Mouse (Mus musculus) NIH3T3 (cell line): Measurements from ENCODE around the gene Cpne8.
A peak's percentile ranks its signal among the peaks of the same experiment; 100 is the strongest.
"Not testable (repeated sequence)": the region's sequence is repeated elsewhere in the genome, so short reads cannot be mapped to it uniquely, and the experiment has no call there.

Source experiments
- DNase-seq: peaks from one replicate; pipeline ENCODE4 v3.0.0-alpha.2; 2012; ENCODE audit warnings: low read depth

Gene Cpne8

DNA sequence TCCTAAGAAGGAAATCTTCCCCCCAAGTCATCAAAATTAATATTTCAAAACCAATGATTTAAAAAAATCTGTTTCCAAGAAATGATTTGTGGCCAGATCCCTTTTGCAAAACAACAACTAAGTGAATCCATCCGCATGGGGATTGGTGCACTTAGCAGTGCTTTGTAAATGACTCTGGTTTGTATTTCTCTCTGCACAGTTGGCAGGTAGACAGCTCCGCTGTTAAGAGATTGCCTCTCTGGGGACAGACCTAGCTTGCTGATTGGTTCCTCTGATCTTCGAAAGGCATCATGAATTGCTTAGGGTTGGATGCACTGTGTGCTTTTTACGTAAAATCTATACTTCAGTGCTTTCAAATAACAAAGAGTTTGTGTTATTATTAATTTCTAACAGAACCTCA, 68.5 kb downstream of the Cpne8 start:
- DNase-seq = peak; percentile 36

GRCm38 (mm10) chr15:90609836-90610415, 69.3 kb downstream of the Cpne8 start:
- DNase-seq = peak; percentile 58

DNA sequence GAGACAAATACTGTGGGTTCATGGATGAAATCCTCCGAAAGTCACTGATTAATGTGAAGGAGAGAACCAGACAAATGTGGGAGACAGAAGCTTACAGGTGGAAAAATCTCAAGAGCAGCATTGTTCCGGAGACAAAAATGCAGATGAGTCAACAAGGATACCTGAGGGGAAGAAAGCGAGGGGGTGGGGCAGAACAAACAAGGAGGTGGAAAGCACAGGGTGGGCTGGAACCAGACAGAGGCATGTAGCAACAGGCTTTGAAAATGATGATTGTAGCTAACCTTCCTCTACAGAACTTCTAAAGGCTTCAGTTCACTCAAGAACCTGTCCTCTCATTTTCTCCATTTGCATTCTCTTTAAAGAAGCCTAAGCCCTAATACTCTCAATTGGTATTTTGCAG, 70.9 kb downstream of the Cpne8 start:
- DNase-seq = no peak

DNA sequence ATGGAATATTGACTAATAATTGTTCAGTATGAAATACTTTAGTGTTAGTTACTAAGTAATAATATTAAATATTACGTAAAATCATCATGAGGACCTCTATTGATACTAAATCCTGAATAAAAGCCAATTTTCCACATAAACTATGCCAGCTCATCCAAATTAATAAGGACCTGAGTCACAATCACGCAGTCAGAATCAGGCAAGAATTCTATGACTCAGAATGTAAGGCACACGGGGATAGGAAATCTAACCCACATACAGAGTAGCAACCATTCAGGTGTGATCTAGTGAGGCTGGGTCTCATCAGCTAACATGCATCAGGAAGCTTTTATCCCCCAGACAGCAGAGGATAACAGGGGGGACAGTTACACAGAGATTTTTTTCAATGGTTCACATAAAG, 72.1 kb downstream of the Cpne8 start:
- DNase-seq = peak; percentile 59

- DNase-seq = peak; percentile 53
Measured at GRCm38 (mm10) chr15:90603676-90604075, 75.6 kb downstream of the Cpne8 start.

DNA sequence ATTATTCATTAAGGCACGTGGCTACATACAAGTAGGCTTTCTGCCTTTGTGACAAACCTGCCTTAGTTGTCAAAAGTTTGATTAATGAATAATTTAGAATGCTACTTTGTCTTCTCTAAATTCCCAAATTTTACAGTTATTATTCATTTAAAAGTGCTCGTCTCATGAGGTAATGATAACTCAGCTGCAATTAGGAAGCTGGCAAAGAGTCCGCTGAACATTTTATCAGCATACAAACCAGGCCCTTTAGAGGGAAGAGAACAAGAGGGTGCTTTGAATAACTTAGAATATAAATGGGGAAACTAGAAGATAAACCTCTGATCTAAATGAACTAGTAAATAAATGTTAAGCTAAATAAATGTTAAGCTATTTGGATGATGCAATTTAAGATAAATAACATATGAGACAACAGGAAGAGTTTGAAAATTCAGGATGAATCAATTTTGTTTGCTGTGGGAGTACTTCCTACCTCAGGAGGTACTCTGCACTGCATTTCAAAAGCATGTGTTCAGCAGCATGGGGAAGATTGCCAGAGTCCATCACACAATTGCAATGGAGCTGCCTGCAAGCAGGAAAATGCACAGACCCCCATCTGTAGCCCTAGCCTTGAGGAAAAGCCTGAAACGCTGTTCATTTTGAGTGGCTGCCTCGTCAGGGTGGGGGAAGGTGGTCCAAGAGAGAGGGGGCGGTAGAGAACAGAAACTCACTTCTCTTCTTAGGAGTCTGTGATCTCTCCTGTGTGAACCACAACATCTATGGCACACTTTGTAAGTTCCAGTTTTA, 81.3 kb downstream of the Cpne8 start:
- peak; percentile 31 for DNase-seq

- DNase-seq = no peak
Measured at GRCm38 (mm10) chr15:90595592-90595991, 83.6 kb downstream of the Cpne8 start.

GRCm38 (mm10) chr15:90589587-90589986, 89.6 kb downstream of the Cpne8 start:
- DNase-seq = no peak

DNA sequence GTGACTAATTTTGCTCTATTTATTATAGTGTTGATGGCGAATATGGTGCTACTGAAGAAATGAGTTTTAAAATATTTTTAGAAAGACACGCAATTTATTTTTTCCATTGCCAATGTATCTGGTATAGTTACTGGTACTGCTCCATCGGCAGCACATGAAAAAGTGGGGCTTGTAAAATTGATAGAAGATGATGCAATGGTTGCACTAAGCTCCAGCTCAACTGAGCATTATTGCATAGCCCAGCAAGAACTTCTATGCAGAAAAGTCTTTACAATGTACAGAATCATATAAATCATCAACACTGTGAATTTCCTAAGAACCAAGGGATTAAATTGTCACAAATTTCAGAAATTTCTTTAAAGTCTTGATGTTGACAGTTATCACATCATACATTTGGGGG, 101.8 kb downstream of the Cpne8 start:
- no peak for DNase-seq

GRCm38 (mm10) chr15:90569246-90569645, 110.0 kb downstream of the Cpne8 start:
- no peak for DNase-seq

GRCm38 (mm10) chr15:90568050-90568449, 111.2 kb downstream of the Cpne8 start:
- peak; percentile 17 for DNase-seq

DNA sequence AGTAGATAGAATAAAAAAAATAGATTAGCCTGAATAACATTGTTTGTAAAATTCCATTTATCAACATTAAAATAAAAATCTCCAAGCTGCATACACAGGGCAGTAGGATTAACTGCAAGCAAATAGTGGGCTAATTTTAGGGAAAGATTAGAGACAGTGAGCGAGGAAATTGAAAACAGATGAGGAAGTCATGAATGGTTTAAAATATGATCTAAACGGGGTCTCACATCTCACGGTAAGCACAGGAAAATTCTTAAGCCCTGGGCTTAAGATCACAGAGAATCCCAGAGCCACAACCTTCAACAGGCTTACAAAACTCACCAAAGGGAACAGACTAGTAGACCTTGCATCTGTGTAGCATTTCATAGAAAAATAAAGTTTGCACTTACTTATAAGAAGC, 115.2 kb downstream of the Cpne8 start:
- DNase-seq = no peak

GRCm38 (mm10) chr15:90561613-90562012, 117.6 kb downstream of the Cpne8 start:
- DNase-seq = no peak

- DNase-seq = no peak
Measured at GRCm38 (mm10) chr15:90548589-90548988, 130.6 kb downstream of the Cpne8 start.

- DNase-seq = no peak
Measured at GRCm38 (mm10) chr15:90543447-90543846, 135.8 kb downstream of the Cpne8 start.

DNA sequence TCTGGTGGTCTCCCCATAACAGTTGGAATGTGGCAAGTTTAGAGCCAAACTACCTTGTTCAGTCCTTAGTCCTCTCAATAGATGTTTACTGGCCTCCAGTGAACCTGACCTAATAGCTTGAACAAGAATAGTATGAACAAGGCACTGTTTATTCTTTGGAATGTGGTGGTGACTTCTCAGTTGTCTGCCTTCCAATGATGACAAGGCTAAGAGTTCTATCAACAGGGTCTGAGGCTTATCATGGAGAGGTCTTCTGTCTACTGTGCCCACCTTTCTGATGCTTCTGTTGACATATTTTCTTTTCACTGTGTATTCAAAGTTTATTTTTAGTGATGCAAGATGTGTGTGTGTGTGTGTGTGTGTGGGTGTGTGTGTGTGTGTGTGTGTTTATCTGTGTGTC, 137.1 kb downstream of the Cpne8 start:
- no peak for DNase-seq

- no peak for DNase-seq
Measured at GRCm38 (mm10) chr15:90536311-90537202, 142.7 kb downstream of the Cpne8 start.

GRCm38 (mm10) chr15:90535730-90536129, 143.5 kb downstream of the Cpne8 start:
- no peak for DNase-seq

DNA sequence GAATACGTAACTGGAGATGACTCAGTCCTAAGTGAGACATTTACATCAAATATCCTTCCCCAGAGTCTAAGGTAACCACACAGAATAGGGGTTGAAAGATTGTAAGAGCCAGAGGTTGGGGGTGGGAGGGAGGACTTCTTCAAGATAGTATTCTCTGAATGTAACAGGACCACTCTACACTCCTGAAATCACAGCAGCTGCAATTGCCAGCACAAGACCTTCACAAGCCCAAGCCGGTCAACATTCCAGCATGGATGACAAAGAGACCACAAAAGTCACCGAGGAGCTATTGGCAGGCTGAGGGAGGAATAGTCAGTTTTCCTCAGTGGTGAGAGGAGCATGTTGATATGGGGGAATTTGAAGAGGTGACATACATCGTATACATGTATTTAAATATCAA, 166.5 kb downstream of the Cpne8 start:
- no peak for DNase-seq

DNA sequence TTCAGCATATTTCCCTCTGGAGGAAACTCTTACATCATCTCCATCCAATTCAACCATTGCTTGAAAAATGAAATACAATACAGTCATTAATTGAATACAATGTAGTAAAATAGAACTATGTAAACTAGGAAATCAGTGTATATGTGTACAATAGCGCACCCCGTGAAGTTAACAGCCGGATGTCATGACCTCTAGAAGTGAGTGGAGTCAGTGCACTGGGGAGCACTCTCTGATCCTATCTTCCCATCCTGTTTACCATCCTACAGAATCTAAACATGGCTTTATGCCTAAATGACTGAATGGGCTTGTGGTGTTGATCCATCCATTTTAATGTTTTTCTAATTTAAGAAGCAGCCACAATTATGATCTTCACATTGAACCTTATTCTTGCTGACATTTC, 182.2 kb downstream of the Cpne8 start:
- DNase-seq = no peak

DNA sequence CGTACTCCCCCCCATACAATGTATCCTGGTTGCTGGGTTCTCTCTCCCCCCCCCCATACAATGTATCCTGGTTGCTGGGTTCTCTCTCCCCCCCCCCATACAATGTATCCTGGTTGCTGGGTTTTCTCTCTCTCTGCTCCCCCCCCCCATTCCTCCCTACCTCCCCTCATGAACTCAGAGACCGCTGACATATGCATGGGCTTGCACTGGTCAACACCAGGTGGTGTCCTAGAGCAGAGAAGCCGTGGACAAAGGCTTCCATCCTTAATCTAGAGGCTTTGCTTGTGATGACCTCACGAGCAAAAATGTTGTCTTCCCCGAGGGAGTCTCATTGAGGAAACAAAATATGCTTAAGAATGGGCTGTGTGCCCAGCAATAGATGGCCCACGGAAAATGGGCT, 187.7 kb downstream of the Cpne8 start:
- DNase-seq = peak; percentile 34

- no peak for DNase-seq
Measured at GRCm38 (mm10) chr15:90490186-90490585, 189.0 kb downstream of the Cpne8 start.

GRCm38 (mm10) chr15:90470561-90470960, 208.7 kb downstream of the Cpne8 start:
- not testable (repeated sequence) for DNase-seq
